Comparison of ENCODE assay signal across 25 mouse cellular contexts in the genomic region with DNA sequence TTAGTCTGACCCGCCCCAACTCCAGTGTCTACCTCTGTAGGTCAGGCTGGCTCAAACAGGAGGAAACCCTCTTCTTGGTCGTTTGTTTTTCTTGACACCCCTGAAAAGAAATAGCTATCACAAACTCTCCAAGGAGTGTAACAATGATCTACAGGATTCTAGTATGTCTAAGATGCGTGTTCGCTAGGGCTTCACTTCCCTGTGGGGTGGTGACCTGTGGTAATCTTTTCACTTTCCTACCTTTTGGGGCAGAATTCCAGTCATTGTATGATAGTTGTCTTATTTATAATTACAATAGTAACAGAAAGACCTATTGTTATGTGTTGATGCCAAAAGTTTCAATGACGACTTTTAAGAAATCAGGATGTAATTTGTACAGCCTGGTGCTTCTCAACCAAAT. TPM values are rescaled to one million over a fixed set of nuclear protein-coding genes. Genes with fewer than 3 reads are reported as not detected.
"Had no signal": no experiment of that assay in that cellular context is flagged by ENCODE, and none has a peak within 500 bp of the region (broad histone marks: within the 10 kb centered on the region; RNA-seq: fewer than 3 reads in every experiment).

No protein-coding gene starts in this region.

- ATAC-seq: liver, postnatal 0 days; midbrain, embryonic 16.5 days had no signal

- H3K9me3 ChIP-seq: limb, embryonic 12.5 days; limb, embryonic 15.5 days; midbrain, embryonic 12.5 days; neural tube, embryonic 13.5 days had no signal

- DNase-seq: kidney, adult 9 months; kidney, postnatal 14 days; kidney, postnatal 4 days; left cerebral cortex, postnatal 4 days; liver, postnatal 0 days; lung, postnatal 10 days; right cerebral cortex, postnatal 4 days; thymus, adult 2 months; thymus, postnatal 14 days; thymus, postnatal 4 days had no signal

- H3K36me3 ChIP-seq: limb, embryonic 12.5 days; limb, embryonic 15.5 days; midbrain, embryonic 12.5 days; neural tube, embryonic 13.5 days had no signal

- H3K27me3 ChIP-seq: limb, embryonic 15.5 days had no signal

- H3K4me3 ChIP-seq: limb, embryonic 12.5 days; limb, embryonic 15.5 days; midbrain, embryonic 12.5 days; myocyte; neural tube, embryonic 13.5 days had no signal

- H3K4me2 ChIP-seq: limb, embryonic 12.5 days; limb, embryonic 15.5 days; liver, embryonic 11.5 days; lung, embryonic 14.5 days; midbrain, embryonic 12.5 days; neural tube, embryonic 13.5 days had no signal

- H3K9ac ChIP-seq: limb, embryonic 12.5 days; limb, embryonic 15.5 days; liver, embryonic 14.5 days; liver, postnatal 0 days; lung, embryonic 14.5 days; midbrain, embryonic 12.5 days; neural tube, embryonic 13.5 days had no signal

- H3K27ac ChIP-seq: limb, embryonic 12.5 days; limb, embryonic 15.5 days; liver, embryonic 14.5 days; midbrain, embryonic 12.5 days; neural tube, embryonic 13.5 days; stomach, postnatal 0 days had no signal

RNA-seq across cellular contexts. Expression of a gene that starts 40.6 kb away (rescaled TPM):
- total RNA-seq: megakaryocyte progenitor cell, adult 5-6 weeks; megakaryocyte-erythroid progenitor cell, adult 5-6 weeks; monocyte, adult 5-6 weeks; neutrophil, adult 5-6 weeks had no signal
- polyA plus RNA-seq: limb, embryonic 12.5 days; limb, embryonic 15.5 days; liver, embryonic 11.5 days; liver, embryonic 14.5 days; lung, embryonic 14.5 days; midbrain, embryonic 12.5 days; myocyte; neural tube, embryonic 13.5 days; stomach, embryonic 14.5 days; stomach, postnatal 0 days had no signal
